Mouse (Mus musculus): ENCODE measurements around the gene Tsc22d4. TPM values are rescaled to one million over a fixed set of nuclear protein-coding genes. Genes with fewer than 3 reads are reported as not detected.

Gene Tsc22d4
- polyA plus RNA-seq, 1 experiment from 2014 or later, result 81.1 TPM

Other genes starting within 250 kb of the Tsc22d4 start
- gene Pop7, start 243.2 kb upstream of the Tsc22d4 start, polyA plus RNA-seq (2014; fragmentation: Nextera tagmentation; extraction: Ambion mirVana), result 55.9 and 62.4 TPM in 2 replicates
- 14.0 and 14.9 TPM in 2 replicates for gene Gigyf1, start 227.2 kb upstream of the Tsc22d4 start, polyA plus RNA-seq (2014; fragmentation: Nextera tagmentation; extraction: Ambion mirVana)
- 0.40 and 0.84 TPM in 2 replicates for gene Epo, start 212.5 kb upstream of the Tsc22d4 start, polyA plus RNA-seq (2014; fragmentation: Nextera tagmentation; extraction: Ambion mirVana)
- gene Gnb2, start 212.2 kb upstream of the Tsc22d4 start, polyA plus RNA-seq (2014; fragmentation: Nextera tagmentation; extraction: Ambion mirVana), result 410 and 508 TPM in 2 replicates
- gene Actl6b, start 192.2 kb upstream of the Tsc22d4 start, polyA plus RNA-seq (2014; fragmentation: Nextera tagmentation; extraction: Ambion mirVana), result 20.5 and 22.8 TPM in 2 replicates
- 1.2 and 2.1 TPM in 2 replicates for gene Tfr2, start 175.9 kb upstream of the Tsc22d4 start, polyA plus RNA-seq (2014; fragmentation: Nextera tagmentation; extraction: Ambion mirVana)
- gene Mospd3, start 144.7 kb upstream of the Tsc22d4 start, polyA plus RNA-seq (2014; fragmentation: Nextera tagmentation; extraction: Ambion mirVana), result 20.3 and 22.8 TPM in 2 replicates
- 54.8 and 63.0 TPM in 2 replicates for gene Pcolce, start 131.9 kb upstream of the Tsc22d4 start, polyA plus RNA-seq (2014; fragmentation: Nextera tagmentation; extraction: Ambion mirVana)
- 0.12 and 0.17 TPM in 2 replicates for gene Fbxo24, start 116.7 kb upstream of the Tsc22d4 start, polyA plus RNA-seq (2014; fragmentation: Nextera tagmentation; extraction: Ambion mirVana)
- gene Lrch4, start 116.6 kb upstream of the Tsc22d4 start, polyA plus RNA-seq (2014; fragmentation: Nextera tagmentation; extraction: Ambion mirVana), result 29.8 and 38.0 TPM in 2 replicates
- gene Gm20605, start 116.6 kb upstream of the Tsc22d4 start, polyA plus RNA-seq (2014; fragmentation: Nextera tagmentation; extraction: Ambion mirVana), result 9.9 and 15.3 TPM in 2 replicates
- 9.3 and 10.7 TPM in 2 replicates for gene Sap25, start 104.4 kb upstream of the Tsc22d4 start, polyA plus RNA-seq (2014; fragmentation: Nextera tagmentation; extraction: Ambion mirVana)
- gene Irs3, start 100.0 kb upstream of the Tsc22d4 start, polyA plus RNA-seq (2014; fragmentation: Nextera tagmentation; extraction: Ambion mirVana), result 0.25 TPM in 1 of 2 replicates, not detected in the other
- 23.5 and 26.0 TPM in 2 replicates for gene Agfg2, start 61.0 kb upstream of the Tsc22d4 start, polyA plus RNA-seq (2014; fragmentation: Nextera tagmentation; extraction: Ambion mirVana)
- 3.8 and 4.4 TPM in 2 replicates for gene Nyap1, start 4.1 kb upstream of the Tsc22d4 start, polyA plus RNA-seq (2014; fragmentation: Nextera tagmentation; extraction: Ambion mirVana)
- gene Ppp1r35, start 33.1 kb downstream of the Tsc22d4 start, polyA plus RNA-seq (2014; fragmentation: Nextera tagmentation; extraction: Ambion mirVana), result 72.8 and 77.9 TPM in 2 replicates
- gene Mepce, start 41.9 kb downstream of the Tsc22d4 start, polyA plus RNA-seq (2014; fragmentation: Nextera tagmentation; extraction: Ambion mirVana), result 11.9 and 12.4 TPM in 2 replicates
- gene Zcwpw1, start 42.1 kb downstream of the Tsc22d4 start, polyA plus RNA-seq (2014; fragmentation: Nextera tagmentation; extraction: Ambion mirVana), result 18.1 and 21.2 TPM in 2 replicates
- gene Pilra, start 90.6 kb downstream of the Tsc22d4 start, polyA plus RNA-seq (2014; fragmentation: Nextera tagmentation; extraction: Ambion mirVana), result 0.13 and 0.32 TPM in 2 replicates
- not detected in 2 replicates for gene Pilrb1, start 112.4 kb downstream of the Tsc22d4 start, polyA plus RNA-seq (2014; fragmentation: Nextera tagmentation; extraction: Ambion mirVana)
- gene Pilrb2, start 126.1 kb downstream of the Tsc22d4 start, polyA plus RNA-seq (2014; fragmentation: Nextera tagmentation; extraction: Ambion mirVana), result not detected in 2 replicates
- gene Cyp3a13, start 175.9 kb downstream of the Tsc22d4 start, polyA plus RNA-seq (2014; fragmentation: Nextera tagmentation; extraction: Ambion mirVana), result not detected in 2 replicates
- gene Gjc3, start 217.4 kb downstream of the Tsc22d4 start, polyA plus RNA-seq (2014; fragmentation: Nextera tagmentation; extraction: Ambion mirVana), result not detected in 2 replicates
- gene Azgp1, start 235.8 kb downstream of the Tsc22d4 start, polyA plus RNA-seq (2014; fragmentation: Nextera tagmentation; extraction: Ambion mirVana), result not detected in 2 replicates